Mouse (Mus musculus) G1E (cell line): ENCODE data around the gene Cwc22. TPM values are rescaled to one million over a fixed set of nuclear protein-coding genes. Genes with fewer than 3 reads are reported as not detected.

ENCODE experiments used
- ATAC-seq: 2 replicates; pipeline ENCODE4 v1.8.0; 2016; ENCODE audit warnings: mild to moderate bottlenecking; ENCODE audit not compliant: insufficient number of reproducible peaks, poor library complexity, low FRiP score, severe bottlenecking; ENCODE audit errors: extremely low read depth
- DNase-seq: peaks from one replicate; pipeline ENCODE4 v3.0.0; 2012; ENCODE audit warnings: low spot score
- H3K27me3 ChIP-seq: 2 replicates; pipeline ENCODE4 v1.6.1; 2012; ENCODE audit warnings: mild to moderate bottlenecking, low read length, inconsistent platforms; ENCODE audit not compliant: insufficient read depth
- H3K36me3 ChIP-seq: replicated peaks from 2 replicates; pipeline ENCODE3; 2012; ENCODE audit warnings: mild to moderate bottlenecking, inconsistent platforms
- H3K4me1 ChIP-seq: 2 replicates; pipeline ENCODE4 v1.6.1; 2012; ENCODE audit warnings: low read depth, low read length, inconsistent platforms, mixed read lengths; ENCODE audit not compliant: insufficient read depth
- H3K4me3 ChIP-seq: 2 replicates; pipeline ENCODE4 v1.5.1; 2012; ENCODE audit warnings: low read depth, mild to moderate bottlenecking, inconsistent platforms, low read length, moderate library complexity, mixed read lengths
- H3K9me3 ChIP-seq: replicated peaks from 2 replicates; pipeline ENCODE4 v1.6.1; 2012; ENCODE audit warnings: inconsistent platforms
- CTCF ChIP-seq: IDR thresholded peaks from 2 replicates; pipeline ENCODE4 v1.5.1; 2012; ENCODE audit warnings: low read depth, low read length, inconsistent platforms, mixed read lengths
- GATA1 ChIP-seq: IDR thresholded peaks from 2 replicates; pipeline ENCODE4 v1.6.1; 2012; ENCODE audit warnings: borderline replicate concordance, low read length, inconsistent platforms, mixed read lengths
- GATA2 ChIP-seq: IDR thresholded peaks from 2 replicates; pipeline ENCODE4 v1.6.1; 2012; ENCODE audit warnings: low read depth, low read length, inconsistent platforms, borderline replicate concordance
- POLR2AphosphoS5 ChIP-seq: IDR thresholded peaks from 2 replicates; pipeline ENCODE4 v1.6.1; 2012; ENCODE audit warnings: low read depth, low read length, inconsistent platforms; ENCODE audit not compliant: insufficient replicate concordance
- TAL1 ChIP-seq: conservative IDR thresholded peaks from 2 replicates; pipeline ENCODE4 v1.6.1; 2012; ENCODE audit warnings: low read depth, low read length, inconsistent platforms, mixed read lengths
- polyA plus RNA-seq: library from polyadenylated mRNA; stranded (reverse); fragments of >175 nt; gene quantifications from 2 replicates; pipeline ENCODE4 v1.2.3, GENCODE M21; 2012
- total RNA-seq, 2 experiments: library from RNA; stranded (forward) in 1 of 2; stranded (reverse) in 1 of 2; fragments of 200-1000 nt in 1 of 2; fragments of >200 nt in 1 of 2; fragmentation: Nextera tagmentation in 1 of 2; gene quantifications; 2 replicates each; pipeline ENCODE4 v1.2.3; 2014 to 2017

Gene Cwc22
- total and polyA plus RNA-seq, 3 experiments: 22.5 to 106 (median 84.4) TPM

DNA sequence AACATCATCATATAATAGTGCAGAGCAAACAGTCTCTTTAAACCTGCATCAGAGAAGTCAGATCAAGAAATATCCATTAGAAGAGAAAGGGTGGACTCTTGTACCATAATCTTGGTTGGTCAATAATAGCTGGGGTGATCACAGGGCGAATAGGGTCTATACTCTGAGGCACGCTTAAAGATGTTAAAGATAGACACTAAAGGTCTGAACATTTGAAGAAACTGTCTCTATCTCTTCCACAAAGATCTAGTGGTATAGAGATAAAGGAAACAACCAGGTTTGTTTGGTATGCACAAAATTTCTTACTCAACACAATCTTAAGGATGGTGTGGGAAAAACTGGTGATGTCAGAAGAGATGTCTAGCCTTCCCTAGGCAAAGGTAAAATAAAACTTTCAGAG lies 26.4 kb upstream of the Cwc22 start:
- peaks cover 3% of the 10 kb centered on the region for H3K9me3 ChIP-seq
- no peak for TF ChIP-seq TAL1
- TF ChIP-seq GATA1: no peak
- no peak for TF ChIP-seq GATA2
- no peak for TF ChIP-seq CTCF
- TF ChIP-seq POLR2AphosphoS5: no peak
- H3K36me3 ChIP-seq: no peaks in the 10 kb centered on the region
- H3K4me1 ChIP-seq: no peaks in the 10 kb centered on the region
- ATAC-seq (no peak), DNase-seq (no peak)
- H3K4me3 ChIP-seq: no peak overlapping the region
- H3K27me3 ChIP-seq: peaks cover 3% of the 10 kb centered on the region; the same call in 1 of the 2 replicates

DNA sequence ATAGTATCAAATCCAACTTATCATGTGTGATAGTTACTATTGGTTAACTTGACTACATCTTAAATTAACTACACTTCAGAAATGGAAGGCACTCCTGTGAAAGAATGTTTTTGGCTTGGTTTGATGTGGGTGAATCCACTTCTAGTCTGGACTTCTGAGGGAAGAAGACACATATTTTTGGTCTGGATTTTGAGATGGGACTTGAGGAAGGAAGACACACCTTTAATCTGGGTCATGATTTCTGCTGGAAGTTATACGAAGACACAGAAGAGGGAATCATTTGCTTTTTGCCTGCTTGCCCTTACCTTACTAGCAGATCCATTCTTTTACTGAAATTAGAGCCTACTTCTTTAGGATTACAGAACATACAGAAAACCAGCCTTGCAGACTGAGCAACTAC lies 25.7 kb upstream of the Cwc22 start:
- ATAC-seq: no peak
- no peaks in the 10 kb centered on the region for H3K9me3 ChIP-seq
- peaks cover 3% of the 10 kb centered on the region; the same call in 1 of the 2 replicates for H3K27me3 ChIP-seq
- DNase-seq: no peak
- no peak overlapping the region for H3K4me3 ChIP-seq
- no peaks in the 10 kb centered on the region for H3K36me3 ChIP-seq
- no peaks in the 10 kb centered on the region for H3K4me1 ChIP-seq
- no peak for TF ChIP-seq GATA1
- TF ChIP-seq TAL1: no peak
- no peak for TF ChIP-seq POLR2AphosphoS5
- no peak for TF ChIP-seq CTCF
- TF ChIP-seq GATA2: no peak

DNA sequence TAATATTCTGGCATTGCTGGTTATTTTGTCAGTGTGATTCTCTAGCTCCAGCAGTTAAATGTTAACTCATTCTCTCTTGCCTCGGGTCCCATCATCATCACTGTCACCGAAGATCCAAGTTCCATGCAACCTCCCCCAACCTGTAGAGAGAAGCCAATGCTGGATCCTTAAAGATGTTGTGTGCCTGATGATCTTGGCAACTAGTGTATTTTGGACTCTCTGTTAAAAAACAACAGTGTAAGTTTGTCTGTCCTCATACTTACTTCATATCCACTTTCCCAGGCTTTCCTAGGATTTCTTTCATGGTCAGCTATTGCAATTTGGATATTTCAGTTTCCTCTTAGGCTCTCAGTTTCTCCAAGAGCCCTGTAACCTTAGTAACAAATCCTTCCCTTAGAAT lies 25.2 kb upstream of the Cwc22 start:
- no peak for DNase-seq
- Histone ChIP-seq H3K4me3 (no peak overlapping the region), H3K4me1 (no peaks in the 10 kb centered on the region), H3K9me3 (no peaks in the 10 kb centered on the region), H3K36me3 (no peaks in the 10 kb centered on the region), H3K27me3 (peaks cover 3% of the 10 kb centered on the region; the same call in 1 of the 2 replicates)
- no peak for ATAC-seq
- TF ChIP-seq TAL1 (no peak), GATA2 (no peak), CTCF (no peak), POLR2AphosphoS5 (no peak), GATA1 (no peak)

DNA sequence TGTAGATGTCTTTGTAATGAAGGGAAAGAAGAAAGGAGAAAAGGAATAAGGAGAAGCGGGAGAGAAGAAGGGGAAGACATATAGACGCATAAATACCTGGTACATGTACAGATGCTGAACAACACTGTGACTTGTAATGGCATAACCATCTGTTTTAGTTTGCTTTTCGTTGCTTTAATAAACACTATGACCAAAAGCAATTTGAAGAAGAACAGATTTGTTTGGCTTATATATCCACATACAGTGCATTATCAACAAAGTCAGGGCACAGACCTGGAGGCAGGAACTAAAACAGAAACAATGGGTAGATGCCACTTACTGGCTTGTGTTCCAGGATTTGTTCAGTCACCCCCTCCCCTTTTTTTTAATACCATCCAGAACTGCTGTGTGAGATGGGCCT lies 24.4 kb upstream of the Cwc22 start:
- ATAC-seq: no peak
- Histone ChIP-seq H3K36me3 (no peaks in the 10 kb centered on the region), H3K4me1 (no peaks in the 10 kb centered on the region), H3K27me3 (peaks cover 3% of the 10 kb centered on the region; the same call in 1 of the 2 replicates), H3K9me3 (no peaks in the 10 kb centered on the region), H3K4me3 (no peak overlapping the region)
- TF ChIP-seq TAL1 (no peak), GATA1 (no peak), POLR2AphosphoS5 (no peak), CTCF (no peak), GATA2 (no peak)
- no peak for DNase-seq

DNA sequence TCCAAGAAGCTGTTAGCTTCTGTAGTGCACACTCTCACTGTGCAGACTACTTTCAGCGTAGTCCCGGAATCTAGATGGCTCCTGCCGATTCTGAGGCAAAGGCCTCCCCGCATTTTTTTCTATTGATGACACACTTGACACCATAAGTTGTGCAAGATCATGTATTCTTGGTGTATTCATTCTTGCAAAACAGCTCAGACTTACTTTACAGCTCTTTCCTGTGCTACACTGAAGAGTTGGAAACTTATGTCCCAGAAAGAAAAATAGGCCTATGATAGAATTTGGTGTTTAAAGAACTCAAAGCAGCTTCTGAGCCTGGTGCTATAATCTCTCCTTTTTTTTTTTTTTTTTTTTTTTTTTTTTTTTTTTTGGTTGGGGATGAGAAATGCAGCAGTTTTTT lies 23.8 kb upstream of the Cwc22 start:
- TF ChIP-seq CTCF: no peak
- no peak for TF ChIP-seq TAL1
- no peak for TF ChIP-seq POLR2AphosphoS5
- no peak for TF ChIP-seq GATA1
- TF ChIP-seq GATA2: no peak
- no peaks in the 10 kb centered on the region for H3K4me1 ChIP-seq
- no peak overlapping the region for H3K4me3 ChIP-seq
- H3K9me3 ChIP-seq: no peaks in the 10 kb centered on the region
- H3K27me3 ChIP-seq: peaks cover 3% of the 10 kb centered on the region; the same call in 1 of the 2 replicates
- DNase-seq (no peak), ATAC-seq (no peak)
- H3K36me3 ChIP-seq: no peaks in the 10 kb centered on the region

DNA sequence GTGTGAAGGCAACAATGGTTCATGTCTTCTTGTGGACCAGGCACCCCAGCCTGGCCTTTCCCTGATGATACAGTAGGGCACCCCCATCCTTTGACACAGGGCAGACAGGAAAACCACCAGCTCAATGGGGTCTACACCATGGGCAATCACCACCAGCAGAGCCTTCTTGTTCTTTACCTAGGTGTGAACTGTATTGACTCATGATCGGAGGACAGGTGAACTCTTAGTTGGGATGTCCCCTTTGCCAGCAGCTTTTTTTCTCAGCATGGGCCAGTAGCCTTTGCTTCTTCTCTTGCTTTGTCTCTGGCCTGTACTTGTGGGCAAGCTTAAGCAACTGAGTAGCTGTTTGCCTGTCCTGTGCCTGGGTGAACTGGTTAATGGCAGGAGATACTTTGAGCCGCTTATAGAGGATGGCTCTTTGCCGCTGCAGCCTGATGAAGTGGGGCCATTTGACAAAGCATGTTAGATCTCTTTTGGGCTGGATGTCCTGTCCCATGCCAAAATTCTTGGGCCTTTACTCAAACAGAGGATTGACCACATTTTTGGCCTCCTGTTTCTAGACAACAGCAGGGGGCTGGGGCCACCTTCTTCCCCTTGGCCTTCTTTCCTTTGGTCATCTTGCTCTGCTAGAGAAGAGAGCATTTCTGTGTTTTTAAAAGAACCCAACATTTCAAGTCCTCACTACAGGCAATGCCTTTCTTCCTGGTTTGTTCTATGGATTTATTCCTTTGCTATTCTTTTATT lies 16.4 kb upstream of the Cwc22 start:
- H3K27me3 ChIP-seq: no peaks in the 10 kb centered on the region
- H3K4me1 ChIP-seq: no peaks in the 10 kb centered on the region
- no peak overlapping the region for H3K4me3 ChIP-seq
- H3K9me3 ChIP-seq: no peaks in the 10 kb centered on the region
- H3K36me3 ChIP-seq: no peaks in the 10 kb centered on the region
- TF ChIP-seq CTCF: no peak
- no peak for TF ChIP-seq GATA1
- no peak for TF ChIP-seq GATA2
- TF ChIP-seq POLR2AphosphoS5: no peak
- ATAC-seq (no peak), DNase-seq (no peak)

DNA sequence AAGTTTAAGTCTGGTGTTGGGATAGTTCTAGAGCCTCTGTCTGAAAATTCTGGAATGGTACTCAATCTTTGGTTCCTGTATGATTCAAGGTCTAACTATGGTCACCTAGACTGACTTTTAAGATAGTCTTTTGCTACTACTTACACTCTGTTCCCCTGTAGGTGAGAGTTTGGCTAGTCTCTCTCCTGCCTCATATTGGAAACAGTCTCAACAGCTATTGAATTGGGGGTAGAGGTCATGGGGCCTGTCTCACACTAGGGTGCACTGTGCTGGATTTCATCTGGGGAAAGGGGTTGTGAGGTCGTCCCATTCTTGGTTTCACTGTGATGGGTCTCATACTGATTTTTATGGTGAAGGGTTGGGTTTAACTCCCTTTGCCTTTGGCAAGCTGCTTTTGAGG lies 15.1 kb upstream of the Cwc22 start:
- H3K36me3 ChIP-seq: no peaks in the 10 kb centered on the region
- no peaks in the 10 kb centered on the region for H3K27me3 ChIP-seq
- no peak overlapping the region for H3K4me3 ChIP-seq
- ATAC-seq (no peak), DNase-seq (no peak)
- H3K4me1 ChIP-seq: no peaks in the 10 kb centered on the region
- no peak for TF ChIP-seq POLR2AphosphoS5
- no peak for TF ChIP-seq GATA1
- TF ChIP-seq CTCF: no peak
- no peak for TF ChIP-seq TAL1
- no peaks in the 10 kb centered on the region for H3K9me3 ChIP-seq
